Mouse (Mus musculus) lung, embryonic 14.5 days (tissue): ENCODE data around the gene Lmln. TPM values are rescaled to one million over a fixed set of nuclear protein-coding genes. Genes with fewer than 3 reads are reported as not detected.
A peak's percentile ranks its signal among the peaks of the same experiment; 100 is the strongest.

ENCODE experiments used
- ATAC-seq: fragments of 200-750 bp; cut with Nextera tagmentation; 2 replicates; pipeline ENCODE4 v1.8.0; 2017; ENCODE audit warnings: mild to moderate bottlenecking, moderate TSS enrichment, moderate library complexity; ENCODE audit not compliant: insufficient read depth
- DNase-seq: peaks from one replicate; pipeline ENCODE4 v3.0.0-alpha.2; 2015
- H3K27ac ChIP-seq: fragments of 300-500 bp; sonication (generic); 2 replicates; pipeline ENCODE4 v1.5.1; 2014; ENCODE audit warnings: low read depth, mild to moderate bottlenecking, moderate library complexity
- H3K27me3 ChIP-seq: fragments of 300-500 bp; sonication (generic); 2 replicates; pipeline ENCODE4 v1.6.1; 2014; ENCODE audit warnings: low read length, control low read depth; ENCODE audit not compliant: insufficient read depth
- H3K36me3 ChIP-seq: fragments of 300-500 bp; sonication (generic); 2 replicates; pipeline ENCODE4 v1.6.1; 2014; ENCODE audit warnings: control low read depth; ENCODE audit not compliant: insufficient read depth
- H3K4me1 ChIP-seq: fragments of 300-500 bp; sonication (generic); 2 replicates; pipeline ENCODE4 v1.6.1; 2014; ENCODE audit warnings: antibody characterized with exemption, control low read depth; ENCODE audit not compliant: insufficient read depth
- H3K4me2 ChIP-seq: fragments of 300-500 bp; sonication (generic); 2 replicates; pipeline ENCODE4 v1.6.1; 2014; ENCODE audit warnings: mild to moderate bottlenecking
- H3K4me3 ChIP-seq: fragments of 300-500 bp; sonication (generic); 2 replicates; pipeline ENCODE4 v1.5.1; 2014; ENCODE audit warnings: low read depth, low read length
- H3K9ac ChIP-seq: fragments of 300-500 bp; sonication (generic); 2 replicates; pipeline ENCODE4 v1.6.1; 2014
- H3K9me3 ChIP-seq: fragments of 300-500 bp; sonication (generic); 2 replicates; pipeline ENCODE4 v1.6.1; 2016; ENCODE audit warnings: low read depth, low read length, control low read depth
- CTCF ChIP-seq: IDR thresholded peaks from 2 replicates; pipeline ENCODE4 v1.5.1; 2016; ENCODE audit warnings: antibody characterized with exemption, low read depth
- WGBS: fragments of 180-500 bp; shearing (Covaris S2); extraction: QIAGEN DNeasy Blood & Tissue Kit; methylation state at CpG from one replicate; pipeline ENCODE4 v1.1.7; 2014; 5-methylcytosine and 5-hydroxymethylcytosine counted together
- polyA plus RNA-seq: library from polyadenylated mRNA; unstranded; fragments of >200 nt; fragmentation: Nextera tagmentation; extraction: Ambion mirVana; gene quantifications from 2 replicates; pipeline ENCODE4 v1.2.1, GENCODE M21; 2014

Lmln gene
- polyA plus RNA-seq, 1 experiment from 2014 or later = 3.8 TPM

DNA sequence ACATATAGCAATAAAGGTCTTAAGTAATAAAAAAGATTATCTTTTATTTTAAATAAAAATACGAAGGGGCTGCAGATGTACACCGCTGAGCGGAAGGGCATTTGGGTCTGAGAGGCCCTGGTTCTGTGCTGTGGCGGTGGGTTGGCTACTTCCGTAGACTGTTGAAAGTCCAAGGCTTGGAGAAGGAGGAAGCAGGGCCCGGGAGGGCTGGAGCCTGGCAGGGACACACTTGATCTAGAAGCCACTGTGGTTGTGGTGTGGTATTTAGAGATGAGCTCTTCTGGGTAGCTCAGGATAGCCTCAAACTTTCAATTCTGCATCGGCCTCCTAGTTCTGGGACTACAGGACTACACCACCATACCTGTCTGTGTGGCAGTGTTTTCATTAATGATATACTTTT lies 17.7 kb downstream of the Lmln start:
- H3K4me2 ChIP-seq = no peak overlapping the region
- H3K27ac ChIP-seq = no peak overlapping the region
- H3K9ac ChIP-seq = no peak overlapping the region
- DNase-seq = no peak
- no peak overlapping the region for H3K4me3 ChIP-seq
- ATAC-seq = no peak
- WGBS = 91% methylated on average over 7 of the region's 7 CpGs
- H3K27me3 ChIP-seq = no peaks in the 10 kb centered on the region
- H3K4me1 ChIP-seq = no peaks in the 10 kb centered on the region
- no peak for TF ChIP-seq CTCF
- H3K36me3 ChIP-seq = peaks cover 3% of the 10 kb centered on the region; the same call in 1 of the 2 replicates
- H3K9me3 ChIP-seq = no peaks in the 10 kb centered on the region

DNA sequence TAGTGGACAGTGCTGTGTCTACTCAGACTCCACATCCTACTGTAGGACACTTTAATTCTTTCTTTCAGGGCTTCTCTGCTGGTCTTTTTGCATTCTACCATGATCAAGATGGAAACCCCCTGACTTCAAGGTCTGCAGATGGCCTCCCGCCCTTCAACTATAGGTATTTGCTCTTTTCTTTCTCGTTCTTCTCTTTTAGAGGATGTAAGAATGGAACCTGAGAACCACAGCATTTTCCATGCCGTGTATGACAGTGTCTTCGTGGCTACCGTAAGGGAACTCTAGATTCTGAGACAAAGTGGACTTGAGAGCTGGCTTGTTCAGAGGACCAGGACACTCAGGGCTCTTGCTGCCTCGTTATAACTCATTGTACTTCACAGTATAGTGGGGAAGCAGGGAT lies 20.6 kb downstream of the Lmln start:
- no peaks in the 10 kb centered on the region for H3K27me3 ChIP-seq
- H3K4me2 ChIP-seq = no peak overlapping the region
- no peaks in the 10 kb centered on the region for H3K4me1 ChIP-seq
- 90% methylated on average over 6 of the region's 6 CpGs for WGBS
- no peak overlapping the region for H3K27ac ChIP-seq
- ATAC-seq (no peak), DNase-seq (no peak)
- no peak overlapping the region for H3K9ac ChIP-seq
- H3K4me3 ChIP-seq = no peak overlapping the region
- H3K36me3 ChIP-seq = peaks cover 3% of the 10 kb centered on the region; the same call in 1 of the 2 replicates
- TF ChIP-seq CTCF = no peak
- no peaks in the 10 kb centered on the region for H3K9me3 ChIP-seq

DNA sequence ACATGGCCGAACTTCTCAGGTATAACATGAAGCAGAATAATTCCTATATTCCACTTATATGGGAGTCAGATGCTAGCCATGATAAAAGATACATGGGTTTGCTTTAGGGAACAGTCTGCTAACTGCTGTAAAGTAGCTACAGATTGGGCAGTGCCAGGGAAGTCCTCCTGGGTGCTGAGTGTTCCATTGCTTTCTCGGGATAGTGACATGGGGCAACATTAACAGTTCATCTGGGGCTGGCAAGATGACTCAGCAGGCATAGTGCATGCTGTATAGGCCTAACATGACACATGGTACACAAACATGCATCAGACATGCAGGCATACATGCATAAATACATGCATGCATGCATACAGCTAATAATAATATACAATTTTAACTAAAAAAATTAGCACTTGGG lies 21.7 kb downstream of the Lmln start:
- 86% methylated on average over 2 of the region's 2 CpGs for WGBS
- Histone ChIP-seq H3K9me3 (no peaks in the 10 kb centered on the region), H3K36me3 (peaks cover 3% of the 10 kb centered on the region; the same call in 1 of the 2 replicates), H3K4me3 (no peak overlapping the region), H3K9ac (no peak overlapping the region), H3K27ac (no peak overlapping the region), H3K27me3 (no peaks in the 10 kb centered on the region), H3K4me1 (no peaks in the 10 kb centered on the region), H3K4me2 (no peak overlapping the region)
- no peak for TF ChIP-seq CTCF
- ATAC-seq (no peak), DNase-seq (no peak)

DNA sequence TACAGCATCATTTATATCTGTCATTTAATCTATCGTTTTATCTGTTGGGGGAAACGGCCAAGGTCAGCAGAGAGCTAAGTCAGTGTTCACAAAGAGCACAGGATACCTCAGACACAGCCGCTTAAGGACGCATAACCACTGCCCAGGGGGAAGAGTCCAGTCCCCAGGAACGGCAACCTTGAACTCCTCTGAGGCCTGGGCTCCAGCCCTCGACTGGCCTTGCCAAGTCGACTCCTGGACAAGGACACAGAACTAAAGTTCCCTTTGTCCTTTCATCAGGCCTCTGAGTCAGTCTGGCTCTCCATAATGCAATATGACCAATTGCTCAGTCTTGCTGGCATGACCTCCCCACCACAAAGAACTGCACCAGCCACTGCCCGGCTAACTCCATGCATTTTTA lies 23.3 kb downstream of the Lmln start:
- H3K36me3 ChIP-seq = peaks cover 6% of the 10 kb centered on the region; the same call in 1 of the 2 replicates
- H3K4me2 ChIP-seq = no peak overlapping the region
- ATAC-seq = no peak
- no peaks in the 10 kb centered on the region for H3K9me3 ChIP-seq
- no peak overlapping the region for H3K4me3 ChIP-seq
- WGBS = 60% methylated on average over 8 of the region's 8 CpGs
- H3K27ac ChIP-seq = no peak overlapping the region
- DNase-seq = no peak
- H3K9ac ChIP-seq = no peak overlapping the region
- no peaks in the 10 kb centered on the region for H3K27me3 ChIP-seq
- no peak for TF ChIP-seq CTCF
- no peaks in the 10 kb centered on the region for H3K4me1 ChIP-seq

DNA sequence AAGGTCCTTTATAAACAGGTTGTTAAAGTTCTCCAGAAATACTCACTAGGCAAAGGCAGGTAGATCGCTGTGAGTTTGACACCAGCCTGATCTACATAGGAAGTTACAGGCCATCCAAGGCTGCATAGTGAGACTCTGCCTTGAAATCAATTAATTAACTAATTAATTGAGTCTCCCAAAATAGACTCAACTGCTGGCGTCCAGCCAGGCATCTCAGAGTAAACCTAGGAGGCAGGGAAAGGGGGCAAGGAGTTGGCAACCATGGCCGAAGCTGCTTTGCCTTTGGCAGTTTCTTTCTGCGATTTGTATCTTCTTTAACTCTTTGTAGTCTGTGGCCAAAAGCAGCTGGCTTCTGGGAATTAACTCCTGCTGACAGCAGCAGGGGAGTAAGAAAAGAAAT lies 51.4 kb downstream of the Lmln start:
- no peak overlapping the region for H3K4me3 ChIP-seq
- H3K9ac ChIP-seq = no peak overlapping the region
- H3K36me3 ChIP-seq = 0 out of 2 replicates have a peak, but pooled peaks cover 5% of the 10 kb centered on the region
- TF ChIP-seq CTCF = no peak
- H3K9me3 ChIP-seq = no peaks in the 10 kb centered on the region
- no peaks in the 10 kb centered on the region for H3K4me1 ChIP-seq
- H3K27ac ChIP-seq = no peak overlapping the region
- ATAC-seq (no peak), DNase-seq (peak; percentile 23)
- H3K27me3 ChIP-seq = no peaks in the 10 kb centered on the region
- 47% methylated on average over 4 of the region's 4 CpGs for WGBS
- H3K4me2 ChIP-seq = no peak overlapping the region

DNA sequence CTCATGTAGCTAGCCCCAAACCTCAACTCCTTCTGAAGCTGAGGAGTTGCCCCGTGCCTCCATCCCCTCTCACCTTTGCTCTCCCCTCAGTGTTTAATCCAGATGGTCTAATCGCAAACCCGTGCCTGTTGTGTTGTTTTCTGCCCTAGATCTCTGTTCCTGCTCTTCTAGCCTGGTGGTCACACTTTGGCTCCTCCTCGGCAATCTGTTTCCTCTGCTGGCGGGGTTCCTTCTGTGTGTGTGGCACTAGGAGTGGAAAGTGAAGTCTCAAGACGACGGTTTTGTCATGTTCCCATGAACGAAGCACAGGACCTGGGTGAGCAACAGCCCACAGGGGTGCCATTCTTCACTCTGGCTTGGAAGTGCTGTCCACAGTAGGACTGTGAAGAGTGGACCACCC lies 61.1 kb downstream of the Lmln start:
- H3K9me3 ChIP-seq = no peaks in the 10 kb centered on the region
- ATAC-seq (no peak), DNase-seq (no peak)
- H3K36me3 ChIP-seq = 0 out of 2 replicates have a peak, but pooled peaks cover 3% of the 10 kb centered on the region
- no peak overlapping the region for H3K27ac ChIP-seq
- H3K4me3 ChIP-seq = no peak overlapping the region
- H3K27me3 ChIP-seq = no peaks in the 10 kb centered on the region
- H3K4me2 ChIP-seq = no peak overlapping the region
- H3K9ac ChIP-seq = no peak overlapping the region
- H3K4me1 ChIP-seq = 0 out of 2 replicates have a peak, but pooled peaks cover 2% of the 10 kb centered on the region
- TF ChIP-seq CTCF = no peak
- 68% methylated on average over 8 of the region's 8 CpGs for WGBS

DNA sequence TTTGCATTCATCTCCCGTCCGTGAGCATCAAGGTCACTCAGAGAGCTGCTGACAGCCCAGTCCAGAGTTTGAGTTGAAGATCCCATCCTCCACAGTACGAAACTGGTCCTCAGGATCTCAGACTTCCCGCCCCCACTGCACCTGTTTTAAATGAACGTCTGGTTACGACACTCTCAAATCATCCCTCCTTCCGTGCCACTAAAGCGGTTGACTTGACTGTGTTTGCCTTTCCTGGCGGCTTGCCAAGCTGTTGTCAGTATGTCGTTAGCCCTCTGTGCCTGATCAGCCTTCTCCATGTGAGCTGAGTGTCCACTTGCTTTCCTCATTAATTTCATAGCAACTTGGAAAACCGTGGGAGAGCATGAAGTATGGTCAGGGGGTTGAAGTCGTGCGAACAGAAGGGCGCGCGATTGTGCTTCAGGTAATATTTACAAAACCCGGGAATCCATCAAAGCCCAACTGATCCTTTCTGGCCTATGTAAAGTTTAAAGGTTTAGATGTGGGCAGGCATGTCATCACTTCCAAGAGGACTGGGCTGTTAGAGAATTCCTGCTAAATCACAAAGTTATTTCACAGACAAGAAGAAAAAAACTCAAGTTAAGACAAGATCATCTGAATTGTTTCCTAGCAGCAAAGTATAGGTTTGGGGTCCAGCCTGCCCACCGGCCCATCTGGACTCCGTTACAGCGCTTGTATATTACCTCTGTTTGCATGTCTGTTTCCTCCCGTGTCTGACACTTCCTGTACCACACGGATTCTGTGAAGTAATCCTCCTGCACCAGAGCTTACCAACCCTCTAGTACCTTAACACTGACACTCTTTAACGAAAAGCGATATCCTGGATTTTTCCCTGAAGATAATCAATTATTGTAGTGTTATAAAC lies 61.9 kb downstream of the Lmln start:
- Histone ChIP-seq H3K36me3 (0 out of 2 replicates have a peak, but pooled peaks cover 3% of the 10 kb centered on the region), H3K9ac (no peak overlapping the region), H3K27me3 (no peaks in the 10 kb centered on the region), H3K4me1 (0 out of 2 replicates have a peak, but pooled peaks cover 2% of the 10 kb centered on the region), H3K4me2 (no peak overlapping the region), H3K4me3 (no peak overlapping the region), H3K9me3 (no peaks in the 10 kb centered on the region), H3K27ac (no peak overlapping the region)
- DNase-seq = peak; percentile 78
- no peak for ATAC-seq
- no peak for TF ChIP-seq CTCF
- 46% methylated on average over 24 of the region's 24 CpGs for WGBS
